Mouse (Mus musculus) heart, embryonic 16.5 days (tissue): Measurements from ENCODE around the gene Sult3a2. TPM values are rescaled to one million over a fixed set of nuclear protein-coding genes. Genes with fewer than 3 reads are reported as not detected.
"Not testable (repeated sequence)": the region's sequence is repeated elsewhere in the genome, so short reads cannot be mapped to it uniquely, and the experiment has no call there.

Source experiments
- ATAC-seq: fragments of 200-750 bp; cut with Nextera tagmentation; replicated peaks from 2 replicates; pipeline ENCODE4 v1.8.0; 2017; ENCODE audit warnings: moderate number of reproducible peaks; ENCODE audit not compliant: insufficient read depth, low FRiP score; ENCODE audit errors: extremely low read depth
- H3K27ac ChIP-seq: fragments of 300-500 bp; sonication (generic); 2 replicates; pipeline ENCODE4 v1.5.1; 2014; ENCODE audit warnings: mild to moderate bottlenecking, low read length, control low read depth, moderate library complexity
- H3K27me3 ChIP-seq: fragments of 300-500 bp; sonication (generic); 2 replicates; pipeline ENCODE4 v1.6.1; 2014; ENCODE audit warnings: low read length, mixed read lengths; ENCODE audit not compliant: control insufficient read depth, insufficient read depth
- H3K36me3 ChIP-seq: fragments of 300-500 bp; sonication (generic); 2 replicates; pipeline ENCODE4 v1.6.1; 2014; ENCODE audit not compliant: control insufficient read depth, insufficient read depth
- H3K4me1 ChIP-seq: fragments of 300-500 bp; sonication (generic); 2 replicates; pipeline ENCODE4 v1.6.1; 2014; ENCODE audit warnings: low read length, mixed read lengths; ENCODE audit not compliant: control insufficient read depth, insufficient read depth
- H3K4me2 ChIP-seq: fragments of 300-500 bp; sonication (generic); 2 replicates; pipeline ENCODE4 v1.6.1; 2014; ENCODE audit warnings: low read depth, mild to moderate bottlenecking, control low read depth, low read length
- H3K4me3 ChIP-seq: fragments of 300-500 bp; sonication (generic); 2 replicates; pipeline ENCODE4 v1.5.1; 2014; ENCODE audit warnings: mild to moderate bottlenecking, control low read depth, low read length
- H3K9ac ChIP-seq: fragments of 300-500 bp; sonication (generic); 2 replicates; pipeline ENCODE4 v1.6.1; 2014; ENCODE audit warnings: low read length, control low read depth
- H3K9me3 ChIP-seq: fragments of 300-500 bp; sonication (generic); replicated peaks from 2 replicates; pipeline ENCODE4 v1.6.1; 2016; ENCODE audit warnings: low read length; ENCODE audit not compliant: control insufficient read depth
- WGBS: fragments of 180-500 bp; shearing (Covaris S2); extraction: QIAGEN DNeasy Blood & Tissue Kit; methylation state at CpG from one replicate; pipeline ENCODE4 v1.1.7; 2014; 5-methylcytosine and 5-hydroxymethylcytosine counted together
- polyA plus RNA-seq: library from polyadenylated mRNA; unstranded; fragments of >200 nt; fragmentation: Nextera tagmentation; extraction: Ambion mirVana; gene quantifications from 2 replicates; pipeline ENCODE4 v1.2.1, GENCODE M21; 2015

The Sult3a2 gene
- polyA plus RNA-seq, 1 experiment from 2014 or later, result not detected

DNA sequence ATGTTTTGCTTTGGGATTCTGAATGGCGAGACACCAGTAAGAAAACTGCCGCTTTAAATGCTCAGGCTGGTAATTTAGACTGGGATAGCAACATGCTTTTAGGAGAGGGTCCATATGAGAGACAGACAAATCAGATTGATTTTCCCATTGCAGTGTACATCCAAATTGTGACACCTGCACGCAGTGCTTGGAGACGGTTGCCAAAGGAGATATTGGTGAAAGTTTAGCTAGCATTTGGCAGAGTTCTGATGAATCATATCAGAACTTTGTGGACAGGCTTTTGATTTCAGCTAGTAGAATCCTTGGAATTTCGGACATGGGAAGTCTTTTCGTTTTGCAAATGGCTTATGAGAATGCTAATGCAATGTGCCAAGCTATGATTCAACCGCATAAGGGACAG is 51.3 kb downstream of the Sult3a2 start:
- H3K4me1 ChIP-seq, H3K27ac ChIP-seq, H3K4me2 ChIP-seq, ATAC-seq, H3K27me3 ChIP-seq, H3K36me3 ChIP-seq, H3K9ac ChIP-seq, H3K4me3 ChIP-seq, H3K9me3 ChIP-seq: not testable (repeated sequence)
- 84% methylated on average over 7 of the region's 7 CpGs for WGBS

DNA sequence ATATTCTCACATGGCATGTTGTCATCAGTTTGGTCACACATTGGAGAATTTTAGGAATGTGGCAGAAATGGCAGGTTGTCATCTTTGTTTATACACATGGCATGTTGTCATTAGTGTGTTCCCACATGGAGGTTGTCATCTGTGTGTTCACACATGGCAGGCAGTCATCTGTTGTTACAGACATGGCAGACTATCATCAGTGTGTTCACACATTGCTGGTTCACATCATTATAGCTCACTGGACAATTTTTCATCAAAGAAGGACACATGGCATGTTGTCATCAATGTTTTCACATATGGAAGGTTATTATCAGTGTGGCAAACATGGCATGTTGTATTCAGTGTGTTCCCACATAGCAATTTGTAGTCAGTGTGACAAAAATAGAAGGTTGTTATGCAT is 53.3 kb downstream of the Sult3a2 start:
- H3K4me1 ChIP-seq, result no peaks in the 10 kb centered on the region
- no peak overlapping the region for H3K9ac ChIP-seq
- ATAC-seq, result no peak

GRCm38 (mm10) chr10:33732409-33733185 is 53.9 kb downstream of the Sult3a2 start:
- WGBS, result 76% methylated on average over 4 of the region's 4 CpGs
- Histone ChIP-seq H3K4me2 (no peak overlapping the region), H3K9ac (no peak overlapping the region), H3K4me1 (no peaks in the 10 kb centered on the region), H3K4me3 (no peak overlapping the region), H3K9me3 (no peaks in the 10 kb centered on the region), H3K27ac (no peak overlapping the region), H3K36me3 (no peaks in the 10 kb centered on the region), H3K27me3 (no peaks in the 10 kb centered on the region)
- ATAC-seq, result no peak

More for the DNA sequence above, 53.3 kb downstream of the Sult3a2 start:
- Histone ChIP-seq H3K27me3 (no peaks in the 10 kb centered on the region), H3K27ac (no peak overlapping the region), H3K9me3 (no peaks in the 10 kb centered on the region), H3K36me3 (no peaks in the 10 kb centered on the region), H3K4me3 (no peak overlapping the region), H3K4me2 (no peak overlapping the region)

DNA sequence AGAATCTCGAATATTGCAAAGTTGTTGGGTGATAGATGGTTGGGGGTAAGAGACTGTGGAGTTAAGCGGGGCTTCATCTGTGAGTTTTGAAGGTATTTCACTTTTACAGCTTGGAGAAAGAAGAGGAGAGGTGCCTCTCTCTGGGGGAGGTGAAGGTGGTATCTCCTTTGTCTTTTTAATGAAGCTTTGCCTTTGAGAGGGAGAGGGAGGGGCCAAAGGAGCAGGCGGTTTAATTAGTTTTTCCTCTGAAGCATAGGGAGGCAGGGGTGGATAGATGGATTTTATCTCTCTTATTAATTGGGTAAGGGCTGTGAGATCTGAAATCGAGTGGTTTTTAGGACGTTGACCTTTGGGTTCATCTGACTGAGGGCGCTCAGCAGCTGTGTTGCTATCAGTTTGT is 62.7 kb downstream of the Sult3a2 start:
- no peaks in the 10 kb centered on the region for H3K4me1 ChIP-seq
- no peak overlapping the region for H3K9ac ChIP-seq
- no peak overlapping the region for H3K27ac ChIP-seq
- WGBS, result 33% methylated on average over 6 of the region's 6 CpGs
- no peak for ATAC-seq
- H3K4me3 ChIP-seq, result no peak overlapping the region
- no peaks in the 10 kb centered on the region for H3K9me3 ChIP-seq
- H3K36me3 ChIP-seq, result no peaks in the 10 kb centered on the region
- no peak overlapping the region for H3K4me2 ChIP-seq
- no peaks in the 10 kb centered on the region for H3K27me3 ChIP-seq

DNA sequence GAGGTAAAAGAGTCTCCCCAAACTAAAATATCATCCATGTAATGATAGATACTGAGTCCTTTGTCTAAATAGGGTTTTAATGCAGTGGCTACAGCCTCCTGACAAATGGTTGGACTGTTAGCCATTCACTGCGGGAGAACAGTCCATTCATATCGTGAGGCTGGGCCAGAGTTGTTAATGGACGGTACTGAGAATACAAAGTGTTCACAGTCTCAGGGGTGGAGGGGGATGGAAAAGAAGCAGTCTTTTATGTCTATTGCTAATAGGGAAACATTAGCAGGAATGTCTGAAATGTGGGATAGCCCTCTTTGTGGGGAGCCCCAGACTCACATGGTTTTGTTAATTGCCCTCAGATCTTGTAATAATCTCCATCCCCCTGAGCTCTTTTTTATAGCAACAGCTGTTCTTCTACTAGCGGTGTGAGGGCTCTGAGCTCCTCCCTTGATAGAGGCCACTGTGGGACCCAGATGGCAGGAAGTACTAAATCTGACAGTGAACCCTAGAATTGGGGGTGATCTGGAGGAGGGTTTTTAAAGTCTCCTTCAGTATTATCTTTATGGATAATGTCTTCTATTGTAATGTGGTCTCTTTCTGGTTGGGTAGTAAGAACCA is 64.6 kb downstream of the Sult3a2 start:
- ATAC-seq, result no peak
- WGBS, result 77% methylated on average over 4 of the region's 4 CpGs
- H3K27me3 ChIP-seq, result no peaks in the 10 kb centered on the region

More for the DNA sequence above, 64.6 kb downstream of the Sult3a2 start:
- Histone ChIP-seq H3K4me3 (no peak overlapping the region), H3K9ac (no peak overlapping the region), H3K4me1 (no peaks in the 10 kb centered on the region), H3K9me3 (no peaks in the 10 kb centered on the region), H3K4me2 (no peak overlapping the region), H3K27ac (no peak overlapping the region), H3K36me3 (no peaks in the 10 kb centered on the region)

Other genes with a start within 250 kb of the Sult3a2 start
- not detected in 2 replicates for gene Clvs2, start 161.9 kb downstream of the Sult3a2 start, polyA plus RNA-seq
- gene Sult3a1, start 71.0 kb upstream of the Sult3a2 start, polyA plus RNA-seq, result not detected in 2 replicates
- 0.20 and 0.25 TPM in 2 replicates for gene Rsph4a, start 118.4 kb upstream of the Sult3a2 start, polyA plus RNA-seq
- 13.1 and 14.1 TPM in 2 replicates for gene Zup1, start 164.6 kb upstream of the Sult3a2 start, polyA plus RNA-seq
- gene Rwdd1, start 232.9 kb upstream of the Sult3a2 start, polyA plus RNA-seq, result 89.5 and 94.5 TPM in 2 replicates